Mouse (Mus musculus) hindbrain, embryonic 11.5 days (tissue): Measurements from ENCODE around the gene Skint7. TPM values are rescaled to one million over a fixed set of nuclear protein-coding genes. Genes with fewer than 3 reads are reported as not detected.
A peak's percentile ranks its signal among the peaks of the same experiment; 100 is the strongest.
"Not testable (repeated sequence)": the region's sequence is repeated elsewhere in the genome, so short reads cannot be mapped to it uniquely, and the experiment has no call there.

ENCODE experiments used
- ATAC-seq: fragments of 200-750 bp; cut with Nextera tagmentation; 2 replicates; pipeline ENCODE4 v1.8.0; 2017; ENCODE audit warnings: mild to moderate bottlenecking, moderate TSS enrichment, moderate library complexity; ENCODE audit not compliant: low FRiP score
- DNase-seq: peaks from one replicate; pipeline ENCODE4 v3.0.0-alpha.2; 2015; ENCODE audit warnings: low spot score
- H3K27ac ChIP-seq: fragments of 300-500 bp; sonication (generic); 2 replicates; pipeline ENCODE4 v1.5.1; 2014; ENCODE audit warnings: mild to moderate bottlenecking, low read depth, low read length
- H3K27me3 ChIP-seq: fragments of 300-500 bp; sonication (generic); 2 replicates; pipeline ENCODE4 v1.6.1; 2014; ENCODE audit warnings: mild to moderate bottlenecking, low read length, moderate library complexity, mixed read lengths; ENCODE audit not compliant: control insufficient read depth, insufficient read depth
- H3K36me3 ChIP-seq: fragments of 300-500 bp; sonication (generic); 2 replicates; pipeline ENCODE4 v1.6.1; 2014; ENCODE audit warnings: mild to moderate bottlenecking, low read length, moderate library complexity, mixed read lengths; ENCODE audit not compliant: control insufficient read depth, insufficient read depth
- H3K4me1 ChIP-seq: fragments of 300-500 bp; sonication (generic); replicated peaks from 2 replicates; pipeline ENCODE4 v1.6.1; 2014; ENCODE audit warnings: low read length, mixed read lengths; ENCODE audit not compliant: control insufficient read depth, insufficient read depth
- H3K4me2 ChIP-seq: fragments of 300-500 bp; sonication (generic); replicated peaks from 2 replicates; pipeline ENCODE4 v1.6.1; 2014; ENCODE audit warnings: mild to moderate bottlenecking, low read depth, low read length
- H3K4me3 ChIP-seq: fragments of 300-500 bp; sonication (generic); 2 replicates; pipeline ENCODE4 v1.5.1; 2014; ENCODE audit warnings: low read depth, low read length
- H3K9ac ChIP-seq: fragments of 300-500 bp; sonication (generic); 2 replicates; pipeline ENCODE4 v1.6.1; 2014; ENCODE audit warnings: low read depth, low read length
- H3K9me3 ChIP-seq: fragments of 300-500 bp; sonication (generic); 2 replicates; pipeline ENCODE4 v1.6.1; 2016; ENCODE audit warnings: low read length; ENCODE audit not compliant: control insufficient read depth
- WGBS: fragments of 180-500 bp; shearing (Covaris S2); extraction: QIAGEN DNeasy Blood & Tissue Kit; methylation state at CpG from one replicate; pipeline ENCODE4 v1.1.7; 2014; 5-methylcytosine and 5-hydroxymethylcytosine counted together
- polyA plus RNA-seq: library from polyadenylated mRNA; unstranded; fragments of >200 nt; fragmentation: Nextera tagmentation; extraction: Ambion mirVana; gene quantifications from 2 replicates; pipeline ENCODE4 v1.2.1, GENCODE M21; 2014

The Skint7 gene
- not detected in 2 replicates for polyA plus RNA-seq

DNA sequence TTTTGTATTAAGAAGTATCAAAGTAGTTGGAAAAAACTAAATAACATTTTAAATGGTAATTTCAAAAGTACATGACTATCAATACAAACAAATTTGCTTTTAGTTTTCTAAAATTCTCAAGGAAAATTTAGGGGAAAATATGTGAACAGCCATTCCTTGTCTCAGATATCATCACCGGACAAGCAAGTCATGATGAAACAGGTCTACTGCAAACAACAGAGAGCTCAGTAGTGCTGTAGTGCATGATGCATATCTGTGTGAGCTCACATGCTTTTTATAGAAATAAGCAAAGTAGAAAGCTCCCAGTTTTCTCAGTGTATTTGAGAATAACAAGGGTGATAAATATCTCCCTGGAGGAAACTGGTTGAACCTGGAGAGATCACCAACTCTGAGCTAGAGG, at the start of gene Skint7:
Gene Skint7 (plus strand): TSS at position 301 of the 400 bp plus-strand sequence.
- ATAC-seq (no peak), DNase-seq (no peak)
- no peak within 1 kb of the TSS for H3K4me3 ChIP-seq
- no peaks in the 10 kb centered on the region for H3K36me3 ChIP-seq
- H3K4me2 ChIP-seq: no peak within 1 kb of the TSS
- H3K27ac ChIP-seq: no peak within 1 kb of the TSS
- H3K4me1 ChIP-seq: no peaks in the 10 kb centered on the region
- no peak within 1 kb of the TSS for H3K9ac ChIP-seq
- H3K9me3 ChIP-seq: no peaks in the 10 kb centered on the region
- H3K27me3 ChIP-seq: no peaks in the 10 kb centered on the region
- 98% methylated on average over 1 of the region's 1 CpGs for WGBS

DNA sequence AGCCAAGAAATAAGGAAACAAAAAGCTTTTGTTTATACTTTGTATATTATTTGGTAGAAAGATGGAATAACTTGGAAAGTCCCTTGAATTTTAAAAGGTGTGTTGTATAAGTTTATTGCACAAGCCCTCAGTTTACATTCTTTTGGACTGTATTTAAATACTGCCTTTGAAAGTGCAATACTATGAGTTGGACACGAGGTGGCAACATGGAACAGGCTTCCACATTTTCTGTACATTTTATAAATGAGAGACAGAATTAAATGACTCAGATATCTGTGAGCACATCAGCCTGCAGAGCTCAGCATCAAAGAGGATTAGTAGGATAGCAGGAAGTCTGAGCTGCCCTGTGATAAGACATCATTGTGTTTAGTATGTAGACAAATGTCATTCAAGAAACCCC, 11.4 kb upstream of the Skint7 start:
- no peak overlapping the region for H3K4me3 ChIP-seq
- ATAC-seq (no peak), DNase-seq (peak; percentile 1)
- H3K9ac ChIP-seq: no peak overlapping the region
- no peaks in the 10 kb centered on the region for H3K9me3 ChIP-seq
- H3K27me3 ChIP-seq: no peaks in the 10 kb centered on the region
- WGBS: 19% methylated on average over 1 of the region's 1 CpGs
- no peaks in the 10 kb centered on the region for H3K36me3 ChIP-seq
- H3K27ac ChIP-seq: no peak overlapping the region
- H3K4me2 ChIP-seq: no peak overlapping the region
- H3K4me1 ChIP-seq: no peaks in the 10 kb centered on the region

DNA sequence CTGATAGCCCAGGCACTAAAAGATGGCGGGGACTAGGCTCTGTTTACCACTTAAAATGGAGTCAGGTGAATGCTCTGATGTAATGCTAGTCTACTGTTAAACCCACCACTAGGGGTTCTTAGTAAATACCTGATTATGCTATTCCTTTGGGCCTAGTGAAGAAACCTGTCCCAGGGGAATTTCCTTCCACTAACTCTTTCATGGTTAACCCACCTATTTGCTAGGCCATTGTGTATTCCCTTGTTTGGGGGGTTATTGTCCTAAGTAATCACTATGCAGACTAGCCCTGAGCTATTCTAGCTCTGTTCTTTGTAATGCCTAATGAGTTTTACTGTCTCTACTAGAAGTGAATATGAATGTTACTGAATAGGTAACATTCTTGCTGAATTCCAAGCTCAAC, 9.5 kb upstream of the Skint7 start:
- DNase-seq, H3K4me3 ChIP-seq, H3K27ac ChIP-seq, H3K9ac ChIP-seq, ATAC-seq, H3K4me2 ChIP-seq, H3K27me3 ChIP-seq, H3K9me3 ChIP-seq, H3K36me3 ChIP-seq, H3K4me1 ChIP-seq: not testable (repeated sequence)
- WGBS: 70% methylated on average over 1 of the region's 1 CpGs

DNA sequence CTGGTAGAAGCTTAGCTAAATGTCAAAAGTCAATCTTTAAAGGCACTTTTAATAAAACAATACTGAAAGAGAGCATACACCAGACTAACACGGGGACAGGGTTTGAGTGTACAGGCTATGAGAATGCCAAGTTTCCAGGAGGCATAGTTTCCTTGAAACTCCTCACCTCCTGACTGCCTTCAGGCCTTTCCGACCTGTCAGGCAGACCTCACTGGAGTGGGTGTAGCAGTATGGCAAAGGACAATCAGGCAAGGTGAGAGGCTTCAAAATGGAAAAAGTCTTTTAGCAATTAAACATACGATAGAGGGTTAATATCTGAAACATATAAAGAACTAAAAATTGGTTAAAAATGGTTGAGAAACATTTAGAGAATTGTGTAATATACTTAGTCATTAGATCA, 9.1 kb upstream of the Skint7 start:
- Histone ChIP-seq H3K9ac (no peak overlapping the region), H3K4me1 (no peaks in the 10 kb centered on the region), H3K27me3 (no peaks in the 10 kb centered on the region), H3K4me2 (no peak overlapping the region), H3K9me3 (no peaks in the 10 kb centered on the region), H3K4me3 (no peak overlapping the region), H3K27ac (no peak overlapping the region), H3K36me3 (no peaks in the 10 kb centered on the region)
- no peak for DNase-seq
- WGBS: 82% methylated on average over 3 of the region's 3 CpGs
- no peak for ATAC-seq

DNA sequence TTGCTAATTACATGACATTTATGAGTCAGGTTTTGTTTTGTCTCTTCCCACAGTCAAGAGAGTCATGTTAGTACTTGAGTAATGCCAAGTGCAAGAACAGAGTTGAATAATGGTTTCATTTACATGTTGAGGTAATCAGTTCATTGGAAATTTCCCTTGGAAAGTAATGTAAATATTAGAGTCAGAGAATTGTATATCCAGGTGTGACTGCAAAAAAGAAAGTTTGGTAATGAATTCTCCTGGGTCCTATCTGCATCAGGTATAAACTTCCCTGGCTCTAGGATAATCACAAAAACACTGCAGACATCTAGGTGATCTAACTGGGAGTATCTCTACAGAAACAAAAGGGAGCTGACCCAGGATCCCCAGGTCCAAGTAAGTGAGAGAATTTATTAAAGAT, 33.2 kb downstream of the Skint7 start, which contains the start of gene Skint1:
Gene Skint1 (plus strand): TSS at position 301 of the 400 bp plus-strand sequence.
- Histone ChIP-seq H3K4me2 (no peak within 1 kb of the TSS), H3K9ac (no peak within 1 kb of the TSS), H3K9me3 (no peaks in the 10 kb centered on the region), H3K36me3 (no peaks in the 10 kb centered on the region), H3K27ac (no peak within 1 kb of the TSS), H3K4me3 (no peak within 1 kb of the TSS), H3K4me1 (no peaks in the 10 kb centered on the region), H3K27me3 (no peaks in the 10 kb centered on the region)
- no peak for ATAC-seq
- no peak for DNase-seq

Other genes starting within 250 kb of the Skint7 start
- not detected in 2 replicates for gene Slc5a9, start 70.0 kb upstream of the Skint7 start, polyA plus RNA-seq
- gene Skint8, start 53.5 kb upstream of the Skint7 start, polyA plus RNA-seq: not detected in 2 replicates
- not detected in 2 replicates for gene Skint1, start 33.3 kb downstream of the Skint7 start, polyA plus RNA-seq
- not detected in 2 replicates for gene Skint4, start 99.1 kb downstream of the Skint7 start, polyA plus RNA-seq